Mouse (Mus musculus) spleen, adult 10 weeks (tissue): ENCODE data around the gene 2610507B11Rik. TPM values are rescaled to one million over a fixed set of nuclear protein-coding genes. Genes with fewer than 3 reads are reported as not detected.

Experiments
- polyA plus RNA-seq: library from polyadenylated mRNA; stranded (reverse); fragments of 350-450 nt; fragmentation: Illumina TruSeq; extraction: RNeasy Lipid Tissue Mini Kit (QIAGEN cat#74804); gene quantifications from one replicate; pipeline ENCODE4 v1.2.3, GENCODE M21; 2015; ENCODE audit warnings: low replicate concordance; ENCODE audit not compliant: insufficient read depth

Gene 2610507B11Rik
- 107 TPM for polyA plus RNA-seq

GRCm38 (mm10) chr11:78261380-78262352 lies at the start of gene 2610507B11Rik:
Gene 2610507B11Rik, plus strand, starts transcription at chr11:78261752.

GRCm38 (mm10) chr11:78245627-78246317 lies 15.8 kb upstream of the 2610507B11Rik start, which contains the start of the genes Sdf2 and Supt6:
Gene Sdf2, plus strand, starts transcription at chr11:78245746.
Gene Supt6, minus strand, starts transcription at chr11:78245987.

DNA sequence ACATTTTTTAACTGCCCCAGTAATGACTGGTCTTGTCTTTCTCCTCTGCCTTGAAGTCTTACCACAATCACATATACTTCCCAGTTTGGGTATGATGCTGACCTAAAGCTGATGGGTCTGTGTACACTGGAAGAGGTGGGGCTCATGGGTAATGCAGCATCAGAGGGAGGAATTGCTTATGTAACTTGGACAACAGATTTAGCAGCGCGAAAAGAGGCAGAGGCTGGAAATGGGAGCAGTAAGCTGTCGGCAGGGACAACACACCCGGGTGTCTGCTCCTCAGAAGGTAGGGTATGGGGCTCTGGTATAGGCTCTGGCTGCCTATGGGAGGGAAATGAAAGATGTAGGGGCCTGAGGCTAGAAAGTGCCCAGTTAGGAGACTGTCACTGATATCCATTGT lies 29.1 kb downstream of the 2610507B11Rik start, which contains the start of gene BC030499:
Gene BC030499, plus strand, starts transcription at position 188 of the 400 bp plus-strand sequence.

DNA sequence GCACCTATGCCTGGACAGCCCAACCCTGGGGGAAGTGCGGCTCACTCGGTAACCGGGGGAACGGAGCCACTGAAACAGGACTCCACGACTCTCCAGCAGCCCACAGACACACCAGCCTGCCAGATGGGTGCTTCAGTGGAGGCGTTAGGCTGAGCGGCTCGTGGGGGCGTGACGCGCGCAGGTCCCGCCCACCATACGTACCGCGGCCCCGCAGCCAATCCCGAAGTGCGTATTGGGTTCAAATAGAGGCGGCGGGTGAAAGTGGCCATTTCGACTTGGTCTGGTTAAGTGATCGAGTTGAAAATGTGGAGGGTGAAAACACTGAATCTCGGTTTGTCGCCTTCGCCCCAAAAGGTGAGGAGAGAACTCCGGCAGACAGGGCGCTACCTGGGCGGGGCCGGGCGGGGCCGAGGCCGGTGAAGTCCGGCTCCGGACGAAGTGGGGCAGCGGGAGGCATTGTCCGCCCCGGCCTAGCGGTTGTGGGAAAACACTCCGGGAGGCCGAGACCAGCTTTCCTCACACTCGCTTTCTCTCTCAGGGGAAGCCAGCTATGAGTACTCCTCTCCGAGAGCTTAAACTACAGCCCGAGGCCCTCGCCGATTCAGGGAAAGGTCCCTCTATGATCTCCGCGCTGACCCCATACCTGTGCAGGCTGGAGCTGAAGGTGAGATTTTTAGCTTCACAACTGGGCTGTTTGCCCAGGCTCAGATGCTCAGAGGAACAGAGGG lies 40.0 kb downstream of the 2610507B11Rik start, which contains the start of gene Spag5:
Gene Spag5, plus strand, starts transcription at position 173 of the 728 bp plus-strand sequence.

GRCm38 (mm10) chr11:78322860-78323259 lies 61.3 kb downstream of the 2610507B11Rik start, which contains the start of gene Aldoc:
Gene Aldoc, plus strand, starts transcription at chr11:78322968.

DNA sequence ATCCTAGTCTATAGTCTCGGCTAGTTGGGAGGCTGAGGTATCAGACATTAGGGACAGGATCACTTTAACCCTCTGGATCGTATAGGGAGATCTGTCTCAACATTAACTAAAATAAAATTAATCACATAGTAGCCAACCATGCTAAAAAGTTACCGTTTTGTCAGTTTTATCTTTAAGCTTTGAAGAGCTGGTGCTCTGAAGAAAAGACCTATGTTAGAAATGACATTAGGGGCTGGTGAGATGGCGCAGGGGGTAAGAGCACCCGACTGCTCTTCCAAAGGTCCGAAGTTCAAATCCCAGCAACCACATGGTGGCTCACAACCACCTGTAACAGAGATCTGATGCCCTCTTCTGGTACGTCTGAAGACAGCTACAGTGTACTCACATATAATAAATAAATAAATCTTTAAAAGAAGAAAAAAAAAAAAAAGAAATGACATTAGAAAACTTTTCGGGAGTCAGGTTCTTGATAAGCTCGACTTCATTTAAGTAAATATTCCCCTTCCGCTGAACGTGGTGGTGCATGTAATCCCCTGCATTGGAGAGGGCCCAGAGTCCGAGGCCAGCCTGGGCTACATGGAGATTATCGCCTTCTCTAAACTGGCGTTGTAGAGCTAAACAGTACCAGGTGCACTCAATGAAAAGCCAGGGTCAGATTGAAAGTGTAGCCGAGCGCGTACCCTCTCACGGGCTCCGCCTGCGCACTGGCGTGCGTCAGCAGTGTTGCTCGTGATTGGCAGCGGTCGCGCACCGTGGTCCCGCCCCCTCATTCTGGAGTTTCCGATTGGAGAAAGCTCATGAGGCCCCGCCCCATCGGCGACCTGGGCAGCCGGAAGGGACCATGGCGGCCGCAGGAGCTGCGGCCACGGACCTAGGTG lies 66.3 kb downstream of the 2610507B11Rik start, which contains the start of gene Pigs:
Gene Pigs, plus strand, starts transcription at position 782 of the 878 bp plus-strand sequence.

Other genes with a start within 250 kb of the 2610507B11Rik start
- gene Dhrs13, start 229.5 kb upstream of the 2610507B11Rik start, polyA plus RNA-seq = 2.9 TPM
- gene Flot2, start 223.8 kb upstream of the 2610507B11Rik start, polyA plus RNA-seq = 16.3 TPM
- 17.6 TPM for gene Eral1, start 181.4 kb upstream of the 2610507B11Rik start, polyA plus RNA-seq
- gene Fam222b, start 167.1 kb upstream of the 2610507B11Rik start, polyA plus RNA-seq = 7.8 TPM
- gene Traf4, start 96.2 kb upstream of the 2610507B11Rik start, polyA plus RNA-seq = 3.6 TPM
- gene Nek8, start 85.1 kb upstream of the 2610507B11Rik start, polyA plus RNA-seq = 16.1 TPM
- 8.4 TPM for gene Tlcd1, start 85.0 kb upstream of the 2610507B11Rik start, polyA plus RNA-seq
- 3,603 TPM for gene Rpl23a, start 78.2 kb upstream of the 2610507B11Rik start, polyA plus RNA-seq
- gene Rab34, start 73.3 kb upstream of the 2610507B11Rik start, polyA plus RNA-seq = 9.5 TPM
- gene Proca1, start 68.4 kb upstream of the 2610507B11Rik start, polyA plus RNA-seq = 4.3 TPM
- 91.3 TPM for gene Sdf2, start 16.0 kb upstream of the 2610507B11Rik start, polyA plus RNA-seq
- gene Supt6, start 15.8 kb upstream of the 2610507B11Rik start, polyA plus RNA-seq = 44.0 TPM
- gene BC030499, start 29.1 kb downstream of the 2610507B11Rik start, polyA plus RNA-seq = 0.95 TPM
- gene Spag5, start 39.8 kb downstream of the 2610507B11Rik start, polyA plus RNA-seq = 12.5 TPM
- gene Aldoc, start 61.2 kb downstream of the 2610507B11Rik start, polyA plus RNA-seq = 4.3 TPM
- 24.8 TPM for gene Pigs, start 66.7 kb downstream of the 2610507B11Rik start, polyA plus RNA-seq
- gene Unc119, start 81.7 kb downstream of the 2610507B11Rik start, polyA plus RNA-seq = 35.6 TPM
- gene Foxn1, start 124.8 kb downstream of the 2610507B11Rik start, polyA plus RNA-seq = not detected
- 0.10 TPM for gene Slc13a2, start 160.5 kb downstream of the 2610507B11Rik start, polyA plus RNA-seq
- 0.91 TPM for gene Slc46a1, start 203.9 kb downstream of the 2610507B11Rik start, polyA plus RNA-seq
- gene Sarm1, start 236.0 kb downstream of the 2610507B11Rik start, polyA plus RNA-seq = 0.37 TPM
- gene Vtn, start 237.3 kb downstream of the 2610507B11Rik start, polyA plus RNA-seq = not detected
- not detected for gene Sebox, start 241.7 kb downstream of the 2610507B11Rik start, polyA plus RNA-seq